Mouse (Mus musculus) heart, embryonic 10.5 days (tissue): Measurements from ENCODE around the gene E330034G19Rik. TPM values are rescaled to one million over a fixed set of nuclear protein-coding genes. Genes with fewer than 3 reads are reported as not detected.

ENCODE experiments used
- polyA plus RNA-seq: library from polyadenylated mRNA; unstranded; fragments of >200 nt; fragmentation: Nextera tagmentation; extraction: Ambion mirVana; gene quantifications from 2 replicates; pipeline ENCODE4 v1.2.1, GENCODE M21; 2016

The E330034G19Rik gene
- polyA plus RNA-seq, 1 experiment from 2014 or later: not detected

Other genes with a start within 250 kb of the E330034G19Rik start
- gene Dlg5, start 47.3 kb upstream of the E330034G19Rik start, polyA plus RNA-seq: 11.3 and 15.1 TPM in 2 replicates
- gene Polr3a, start 193.8 kb downstream of the E330034G19Rik start, polyA plus RNA-seq: 16.9 and 18.1 TPM in 2 replicates
- gene Rps24, start 193.9 kb downstream of the E330034G19Rik start, polyA plus RNA-seq: 782 and 904 TPM in 2 replicates